Mouse (Mus musculus) lung, postnatal 0 days (tissue): Measurements from ENCODE around the gene Tescl.

Experiments
- CTCF ChIP-seq: IDR thresholded peaks from 2 replicates; pipeline ENCODE4 v1.5.1; 2016; ENCODE audit warnings: antibody characterized with exemption, mild to moderate bottlenecking
- EP300 ChIP-seq: IDR thresholded peaks from 2 replicates; pipeline ENCODE4 v1.6.1; 2016; ENCODE audit warnings: antibody characterized with exemption, mild to moderate bottlenecking, control low read depth

- no peak for TF ChIP-seq CTCF
- no peak for TF ChIP-seq EP300
These were observed 46.6 kb upstream of the Tescl start for GRCm38 (mm10) chr7:24380370-24380769.
